Mouse (Mus musculus) E14TG2a.4 (cell line): Measurements from ENCODE around the gene Rimbp2.

Experiments
- CTCF ChIP-seq: conservative IDR thresholded peaks from 2 replicates; pipeline ENCODE4 v1.5.1; 2014; ENCODE audit warnings: low read length
- NANOG ChIP-seq: IDR thresholded peaks from 2 replicates; pipeline ENCODE4 v1.6.1; 2014; ENCODE audit warnings: borderline replicate concordance, low read length, mixed read lengths

GRCm38 (mm10) chr5:128894921-128895320 is 58.4 kb downstream of the Rimbp2 start:
- TF ChIP-seq CTCF (no peak), NANOG (no peak)
